Mouse (Mus musculus): ENCODE results near the gene Camk1d.

DNA sequence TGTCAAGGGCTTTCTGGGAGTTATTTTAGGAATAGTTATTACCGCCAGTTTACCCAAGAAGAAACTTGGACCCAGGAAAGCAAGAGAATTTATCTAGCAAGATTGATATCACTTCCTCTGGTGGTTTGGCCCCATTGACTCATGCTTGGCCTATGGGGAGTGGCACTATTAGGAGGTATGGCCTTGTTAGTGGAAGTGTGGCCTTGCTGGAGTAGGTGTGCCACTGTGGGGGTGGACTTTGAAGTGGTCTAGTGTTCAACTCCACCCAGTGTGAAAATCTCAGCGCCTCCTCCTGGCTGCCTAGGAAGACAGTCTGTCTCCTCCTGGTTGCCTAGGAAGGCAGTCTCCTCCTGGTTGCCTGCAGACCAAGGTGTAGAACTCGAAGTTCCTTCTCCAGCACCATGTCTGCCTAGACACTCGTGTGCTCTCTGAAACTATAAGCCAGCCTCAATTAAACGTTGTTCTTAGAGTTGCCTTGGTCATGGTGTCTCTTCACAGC lies 33.3 kb upstream of the Camk1d start:
- TF ChIP-seq CTCF (IDR thresholded peaks at IDR 0.05; ENCODE audit: low read depth): no peak
- TF ChIP-seq EP300 (IDR thresholded peaks at IDR 0.05; ENCODE audit: low read depth): no peak

Data from liver, embryonic 14.5 days (tissue).